Comparison of ENCODE assay signal across 28 mouse cellular contexts in genomic region chr2:53796605-53797004, GRCm38 (mm10).
"Had no signal": no experiment of that assay in that cellular context is flagged by ENCODE, and none has a peak within 500 bp of the region (broad histone marks: within the 10 kb centered on the region; RNA-seq: fewer than 3 reads in every experiment).

No protein-coding gene starts in this region.

- ATAC-seq: forebrain, embryonic 13.5 days; forebrain, embryonic 14.5 days; forebrain, embryonic 15.5 days; forebrain, embryonic 16.5 days; forebrain, postnatal 0 days had no signal

- H3K36me3 ChIP-seq: embryonic facial prominence, embryonic 10.5 days; embryonic facial prominence, embryonic 12.5 days; embryonic facial prominence, embryonic 13.5 days; embryonic facial prominence, embryonic 15.5 days; forebrain, embryonic 10.5 days; forebrain, embryonic 12.5 days; forebrain, embryonic 15.5 days had no signal

- H3K27ac ChIP-seq: embryonic facial prominence, embryonic 10.5 days; embryonic facial prominence, embryonic 12.5 days; embryonic facial prominence, embryonic 13.5 days; embryonic facial prominence, embryonic 15.5 days; forebrain, embryonic 10.5 days; forebrain, embryonic 12.5 days; forebrain, embryonic 13.5 days; forebrain, embryonic 15.5 days; gastrocnemius, adult 2 months had no signal

- DNase-seq: cerebellum, adult 18-20 months; cerebellum, adult 2 months; cerebellum, adult 8-10 months; cerebellum, adult 9-10 months; cerebellum, adult 9-11 months; cerebellum, postnatal 10 days; cerebellum, postnatal 14 days; cerebellum, postnatal 25 days; cerebellum, postnatal 36 days; embryo, embryonic 11 days; forebrain, postnatal 0 days; gastrocnemius, adult 2 months; gastrocnemius, postnatal 10 days; gastrocnemius, postnatal 14 days; gastrocnemius, postnatal 25 days; gastrocnemius, postnatal 36 days; heart, adult 11 months had no signal

- H3K4me1 ChIP-seq: embryonic facial prominence, embryonic 10.5 days; embryonic facial prominence, embryonic 12.5 days; embryonic facial prominence, embryonic 13.5 days; embryonic facial prominence, embryonic 15.5 days; forebrain, embryonic 10.5 days; forebrain, embryonic 12.5 days; forebrain, embryonic 13.5 days; forebrain, embryonic 15.5 days had no signal

- H3K9ac ChIP-seq: embryonic facial prominence, embryonic 12.5 days; embryonic facial prominence, embryonic 13.5 days; embryonic facial prominence, embryonic 15.5 days; forebrain, embryonic 12.5 days; forebrain, embryonic 13.5 days; forebrain, embryonic 15.5 days; forebrain, postnatal 0 days had no signal

- H3K27me3 ChIP-seq: embryonic facial prominence, embryonic 12.5 days; embryonic facial prominence, embryonic 13.5 days; embryonic facial prominence, embryonic 15.5 days; forebrain, embryonic 12.5 days; forebrain, embryonic 13.5 days; forebrain, embryonic 15.5 days had no signal

- H3K9me3 ChIP-seq: embryonic facial prominence, embryonic 10.5 days; embryonic facial prominence, embryonic 12.5 days; embryonic facial prominence, embryonic 13.5 days; embryonic facial prominence, embryonic 15.5 days; forebrain, embryonic 10.5 days; forebrain, embryonic 12.5 days; forebrain, embryonic 13.5 days; forebrain, embryonic 15.5 days had no signal

- H3K4me2 ChIP-seq: embryonic facial prominence, embryonic 12.5 days; embryonic facial prominence, embryonic 13.5 days; embryonic facial prominence, embryonic 15.5 days; forebrain, embryonic 12.5 days; forebrain, embryonic 13.5 days; forebrain, embryonic 15.5 days had no signal

- H3K4me3 ChIP-seq: embryonic facial prominence, embryonic 10.5 days; embryonic facial prominence, embryonic 12.5 days; embryonic facial prominence, embryonic 13.5 days; embryonic facial prominence, embryonic 15.5 days; erythroblast, embryonic 14.5 days; forebrain, embryonic 10.5 days; forebrain, embryonic 12.5 days; forebrain, embryonic 13.5 days; forebrain, embryonic 15.5 days; gastrocnemius, adult 2 months had no signal
